Mouse (Mus musculus) heart, adult 2 months (tissue): ENCODE measurements at regions not wholly inside any gene's neighbourhood (a gene's known extent, or its start where the extent isn't known, plus 50 kb on each side); places are given as distances from the start of the nearest gene placed in this dataset.

ENCODE experiments used
- CTCF ChIP-seq: fragments of 200-600 bp; IDR thresholded peaks from 2 replicates; pipeline ENCODE4 v1.8.1; 2022; ENCODE audit warnings: antibody characterized with exemption, mild to moderate bottlenecking, moderate library complexity
- EP300 ChIP-seq: fragments of 200-500 bp; IDR thresholded peaks from 2 replicates; pipeline ENCODE4 v1.6.1; 2011; ENCODE audit warnings: low read depth, low read length, control low read depth; ENCODE audit not compliant: insufficient read depth
- POLR2A ChIP-seq: fragments of 200-500 bp; IDR thresholded peaks from 2 replicates; pipeline ENCODE4 v1.6.1; 2011; ENCODE audit warnings: mild to moderate bottlenecking, low read depth, low read length, control low read depth; ENCODE audit not compliant: insufficient read depth

DNA sequence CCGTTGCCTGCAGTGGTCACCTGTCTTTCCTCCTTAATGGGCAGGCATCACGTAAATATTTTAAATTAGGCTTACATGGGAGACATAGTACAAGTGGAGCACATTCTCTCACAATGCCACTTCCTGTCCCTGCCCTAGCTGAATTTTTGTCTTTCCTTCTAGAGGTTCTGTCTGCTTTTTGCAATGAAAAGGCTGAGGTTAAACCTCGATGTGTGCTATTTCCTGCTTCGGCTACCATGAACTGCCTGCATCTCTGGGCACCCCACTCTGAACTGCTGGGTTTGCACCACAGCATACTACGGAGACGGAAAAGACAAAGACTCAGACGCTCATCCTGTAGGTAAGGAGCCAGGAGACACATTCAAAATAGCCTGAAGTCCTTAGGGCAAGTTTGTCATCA is 78.4 kb downstream of the Lbh start:
- TF ChIP-seq POLR2A (no peak), CTCF (no peak), EP300 (no peak)
